Mouse (Mus musculus): ENCODE results near the gene Tmem175.

GRCm38 (mm10) chr5:108669986-108670385 lies 40.4 kb downstream of the Tmem175 start:
- TF ChIP-seq POLR2A (IDR thresholded peaks at IDR 0.05; ENCODE audit: insufficient read depth, low read depth, low read length) (no peak), CTCF (IDR thresholded peaks at IDR 0.05; ENCODE audit: insufficient read depth, low read depth, low read length) (no peak)
